Mouse (Mus musculus): Measurements from ENCODE around the gene Kmt5a.
"Not testable (repeated sequence)": the region's sequence is repeated elsewhere in the genome, so short reads cannot be mapped to it uniquely, and the experiment has no call there.

Gene Kmt5a

DNA sequence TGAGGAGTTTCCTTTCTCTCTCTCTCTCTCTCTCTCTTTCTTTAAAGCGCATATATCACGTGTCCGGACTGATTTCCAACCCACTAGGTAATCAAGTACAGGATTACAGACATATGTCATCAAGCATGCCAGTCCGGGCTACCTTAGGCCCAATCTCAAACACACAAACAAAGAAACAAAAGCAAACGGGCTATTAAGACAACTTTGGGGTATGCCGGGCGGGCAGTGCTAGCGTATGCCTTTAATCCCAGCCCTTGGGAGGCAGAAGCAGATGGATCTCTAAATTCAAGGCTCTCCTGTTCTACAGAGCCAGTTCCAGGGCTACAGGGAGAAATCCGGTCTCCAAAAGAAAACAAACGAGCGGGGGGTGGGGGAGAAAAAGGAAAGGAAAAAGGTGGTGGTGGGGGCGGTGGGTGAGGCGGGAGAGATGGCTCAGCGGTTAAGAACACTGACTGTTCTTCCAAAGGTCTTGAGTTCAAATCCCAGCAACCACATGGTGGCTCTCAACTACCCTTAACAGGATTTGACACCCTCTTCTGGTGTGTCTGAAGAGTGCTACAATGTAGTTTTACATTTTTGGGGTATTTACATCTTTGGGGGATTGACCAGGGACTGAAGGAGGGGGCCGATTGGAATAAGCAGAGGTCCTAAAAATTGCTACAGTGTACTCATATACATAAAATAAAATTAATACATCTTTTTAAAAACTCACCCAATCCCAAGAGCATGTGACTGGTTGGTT lies 44.1 kb downstream of the Kmt5a start:
- no peak for DNase-seq

DNA sequence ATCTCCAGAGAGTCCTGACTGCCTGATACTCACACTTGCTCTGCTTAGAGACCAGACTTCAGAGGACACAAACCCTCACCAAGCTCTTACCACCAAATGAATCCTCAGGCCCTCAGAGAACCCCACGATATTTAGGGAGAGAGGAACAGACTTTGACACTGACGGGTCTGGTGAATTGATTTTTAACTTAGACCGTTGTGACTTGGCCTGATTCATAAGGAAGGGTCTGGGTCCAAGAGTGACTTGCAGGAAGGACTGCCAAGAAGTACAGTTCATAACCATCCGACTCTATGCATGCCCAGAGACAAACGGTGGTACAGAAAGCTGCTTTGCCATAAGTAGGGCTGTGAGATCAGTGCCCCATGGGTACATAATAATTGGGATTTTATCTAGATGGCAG lies 45.9 kb downstream of the Kmt5a start:
- DNase-seq: peak; percentile 64

DNA sequence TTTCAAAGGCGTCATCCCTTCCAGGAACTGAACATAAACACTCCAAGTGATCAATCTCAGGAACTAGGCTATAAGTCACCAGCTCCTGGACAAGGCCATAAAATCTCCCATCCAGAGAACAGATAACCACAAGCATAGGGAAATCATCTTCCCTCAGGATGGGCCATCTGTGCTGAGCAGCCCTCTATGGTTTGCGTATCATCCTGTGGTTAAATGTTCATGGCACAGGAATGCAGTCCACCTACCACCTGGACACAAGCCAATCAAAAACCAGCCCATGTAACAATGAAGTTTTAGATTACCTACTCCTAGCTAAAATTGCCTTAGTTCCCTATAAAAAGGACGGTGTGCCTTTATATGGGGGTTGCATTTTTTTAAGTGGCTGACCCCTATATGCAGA lies 49.2 kb downstream of the Kmt5a start:
- no peak for DNase-seq

DNA sequence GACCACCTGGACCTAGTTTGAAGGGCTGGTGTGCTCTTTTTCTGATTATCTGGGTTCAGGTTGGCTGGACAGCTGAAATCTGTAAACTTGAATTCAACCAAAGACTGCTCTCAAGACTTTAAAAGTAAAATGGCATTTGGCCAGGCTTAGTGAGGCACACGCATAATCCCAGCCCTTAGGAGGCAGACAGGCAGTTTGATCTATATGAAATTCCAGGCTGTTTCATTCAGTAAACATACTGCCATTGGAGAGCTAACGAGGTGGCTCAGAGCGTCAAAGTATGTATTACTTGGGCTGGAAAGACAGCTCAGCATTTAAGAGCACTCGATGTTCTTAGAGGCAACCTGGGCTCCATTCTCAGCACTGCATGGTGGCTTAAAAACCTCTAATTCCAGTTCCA lies 52.0 kb downstream of the Kmt5a start:
- no peak for DNase-seq

DNA sequence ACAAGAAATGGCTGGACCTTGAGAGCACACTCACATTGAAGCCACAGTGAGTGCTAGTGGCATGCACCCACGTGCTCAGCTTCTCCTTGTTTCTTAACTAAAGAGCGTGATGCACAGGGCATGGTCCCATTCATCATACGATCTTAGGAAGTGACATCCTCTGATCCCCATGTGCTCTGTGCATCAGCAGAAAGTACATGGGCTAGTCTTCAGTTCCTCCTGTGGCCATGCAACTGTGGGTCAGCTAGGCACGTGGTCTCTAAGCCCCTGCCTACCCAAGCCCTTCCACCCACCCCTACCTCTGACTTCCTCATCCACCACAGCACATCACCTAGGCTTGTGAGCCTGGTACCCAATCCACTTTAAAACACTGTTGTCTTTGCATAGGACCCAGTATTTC lies 52.9 kb downstream of the Kmt5a start:
- no peak for DNase-seq

DNA sequence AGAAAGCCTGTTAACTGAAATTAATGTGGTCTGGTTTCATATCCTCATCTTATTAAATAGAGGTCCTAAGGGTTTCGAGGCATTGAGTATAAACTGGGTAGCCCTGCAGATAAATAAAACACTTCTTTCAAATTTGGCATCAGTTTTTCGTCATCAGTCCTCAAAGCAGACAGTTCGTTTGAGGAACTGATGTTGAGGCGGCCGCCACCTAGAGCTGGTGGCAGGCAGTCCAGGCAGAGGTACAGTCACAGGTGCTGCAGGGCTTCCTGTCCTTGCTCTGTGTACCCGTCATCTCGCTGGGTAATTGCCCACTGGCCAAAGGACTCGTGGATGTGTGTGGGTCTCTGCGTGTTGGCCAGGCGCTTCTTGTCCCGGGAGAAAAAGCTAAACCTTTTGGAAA lies 53.7 kb downstream of the Kmt5a start:
- no peak for DNase-seq

DNA sequence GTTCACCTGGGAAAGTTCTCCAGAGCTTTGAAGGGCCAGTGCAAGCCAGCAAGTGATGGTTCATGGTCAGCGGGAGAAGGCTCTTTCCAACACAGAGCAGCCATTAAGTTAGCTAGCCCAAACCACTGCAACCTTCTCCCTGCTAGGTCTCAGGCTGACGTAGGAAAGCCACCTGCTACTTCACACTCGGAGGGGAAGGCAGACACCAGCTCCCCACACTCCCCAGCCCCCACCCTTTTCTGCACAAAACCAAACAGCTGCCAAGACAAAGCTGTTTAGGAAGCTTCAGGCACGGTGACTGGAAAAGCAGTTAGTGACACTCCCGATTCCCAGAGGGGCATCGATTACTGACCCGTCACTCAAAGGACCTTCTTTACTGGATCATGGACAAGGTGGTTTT lies 55.8 kb downstream of the Kmt5a start:
- DNase-seq: no peak

DNA sequence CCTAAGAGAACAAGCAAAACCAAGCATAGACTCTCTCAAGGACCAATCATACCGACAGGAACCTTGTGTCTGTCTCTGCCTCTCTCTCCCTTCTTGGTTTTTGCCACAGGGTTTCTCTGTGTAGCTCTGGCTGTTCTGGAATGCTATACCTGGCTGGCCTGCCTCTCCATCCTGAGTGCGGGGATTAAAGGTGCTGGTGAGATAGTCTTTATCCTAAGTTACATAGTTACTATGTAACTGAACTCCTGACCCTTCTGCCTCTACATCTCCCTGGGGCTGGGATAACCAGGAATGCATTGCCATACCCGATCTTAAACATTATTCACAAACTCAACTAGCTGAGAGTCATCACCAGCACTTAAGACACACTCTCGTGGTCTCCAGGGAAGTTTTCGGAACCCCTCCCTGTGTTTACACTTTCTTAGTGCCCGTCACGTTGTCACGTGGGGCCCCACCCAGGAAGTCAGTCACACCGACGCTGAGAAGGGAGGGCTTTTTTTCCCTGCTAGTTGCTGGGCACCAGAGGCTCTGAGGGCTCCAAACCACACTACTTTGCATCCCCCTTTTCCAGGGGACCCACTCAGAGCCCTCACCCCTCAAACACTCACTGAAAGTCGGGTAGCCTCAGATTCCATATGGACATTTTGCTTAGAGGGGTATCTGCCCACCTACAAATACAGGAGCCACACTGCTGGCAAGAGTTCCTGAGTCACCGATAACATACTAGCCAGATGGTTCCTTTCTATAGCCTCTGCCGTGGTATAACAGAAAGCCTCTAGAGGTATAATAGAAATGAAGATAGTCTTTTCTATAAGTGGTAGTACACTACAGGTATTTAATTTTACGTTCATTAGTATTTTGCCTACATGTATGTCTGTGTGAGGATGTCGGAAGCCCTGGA lies 57.1 kb downstream of the Kmt5a start:
- no peak for DNase-seq

DNA sequence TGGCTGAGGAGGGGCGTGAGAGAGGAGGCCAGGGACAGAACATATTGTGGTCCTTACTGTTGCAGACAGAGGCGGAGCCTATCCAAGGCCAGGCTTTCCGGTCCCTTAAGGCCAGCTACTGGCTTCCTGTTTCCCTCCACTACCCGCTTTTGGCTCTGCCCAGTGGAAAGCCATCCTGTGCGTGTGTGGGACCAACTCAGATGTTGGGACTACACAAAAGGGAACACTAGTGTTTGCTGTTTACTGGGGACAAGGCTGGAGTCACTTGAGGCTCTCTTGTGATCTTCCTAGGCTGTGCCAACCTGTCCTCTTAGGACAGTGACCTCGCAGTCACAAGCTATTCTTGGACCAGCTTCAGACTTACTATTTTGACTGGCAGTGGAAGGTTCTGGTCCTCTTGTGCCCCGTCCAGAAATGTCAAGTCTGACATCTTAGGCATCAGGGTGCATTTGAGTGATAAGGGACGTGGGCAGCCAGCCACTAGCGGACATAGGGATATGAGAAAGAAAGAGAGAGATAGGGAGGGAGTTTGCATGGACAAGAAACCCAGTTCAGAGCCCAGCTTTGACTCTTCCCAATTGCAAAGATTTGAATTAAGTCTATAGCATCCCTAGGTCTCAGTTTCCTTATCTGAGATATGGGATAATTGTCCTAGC lies 58.6 kb downstream of the Kmt5a start:
- DNase-seq: peak; percentile 55

DNA sequence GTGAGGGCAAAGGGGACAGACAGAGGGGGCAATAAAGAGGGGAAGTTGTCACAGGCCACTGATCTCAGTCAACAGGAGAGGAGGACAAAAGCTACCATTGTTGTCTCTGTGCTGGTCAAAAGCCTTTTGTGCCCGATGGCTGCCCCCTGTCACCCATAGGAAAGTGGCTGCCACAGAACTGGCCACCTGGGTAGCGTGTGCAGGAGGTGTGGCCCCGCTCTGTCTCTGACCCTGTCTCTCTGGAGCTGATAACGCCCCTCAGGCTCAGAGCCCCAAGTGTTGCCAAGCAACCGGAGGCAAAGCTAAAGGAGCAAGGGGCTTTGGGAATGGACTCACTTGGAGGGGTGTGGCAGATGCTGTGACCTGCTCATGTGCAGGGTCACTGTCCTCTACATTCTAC lies 59.3 kb downstream of the Kmt5a start:
- DNase-seq: no peak

DNA sequence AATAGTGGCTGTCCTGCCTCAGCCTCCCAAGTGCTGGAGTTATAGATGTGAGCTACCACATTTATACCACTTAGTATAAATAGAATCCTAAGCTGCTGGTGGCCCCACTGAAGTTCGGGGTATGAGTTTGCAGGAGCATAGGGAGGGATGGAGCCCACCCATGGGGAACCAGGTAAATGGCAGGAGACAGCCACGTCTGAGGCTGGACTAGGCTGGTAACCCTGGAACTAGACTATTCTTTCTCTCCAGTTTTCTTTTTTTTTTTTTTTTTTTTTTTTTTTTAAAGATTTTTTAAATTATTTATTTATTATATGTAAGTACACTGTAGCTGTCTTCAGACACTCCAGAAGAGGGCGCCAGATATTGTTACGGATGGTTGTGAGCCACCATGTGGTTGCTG lies 60.3 kb downstream of the Kmt5a start:
- DNase-seq: not testable (repeated sequence)

DNA sequence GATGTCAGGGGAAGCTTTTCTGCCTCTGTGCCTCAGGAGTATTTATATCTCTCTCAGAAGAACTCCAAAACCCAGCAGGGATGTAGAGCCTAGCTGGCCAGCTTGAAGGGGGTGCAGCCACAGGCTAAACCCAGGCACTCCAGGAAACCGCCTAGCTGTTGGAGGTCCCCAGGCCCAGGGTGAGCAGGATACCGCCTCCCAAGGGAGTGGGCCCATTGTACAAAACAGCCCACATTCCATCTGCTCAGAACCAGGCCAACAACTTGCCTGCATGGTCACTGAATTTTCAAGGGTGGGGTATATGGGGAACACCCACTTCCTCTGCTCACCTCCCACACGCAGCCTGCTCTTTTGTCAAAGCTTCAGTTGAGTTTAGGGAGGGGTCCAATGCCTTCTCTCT lies 60.8 kb downstream of the Kmt5a start:
- DNase-seq: no peak

DNA sequence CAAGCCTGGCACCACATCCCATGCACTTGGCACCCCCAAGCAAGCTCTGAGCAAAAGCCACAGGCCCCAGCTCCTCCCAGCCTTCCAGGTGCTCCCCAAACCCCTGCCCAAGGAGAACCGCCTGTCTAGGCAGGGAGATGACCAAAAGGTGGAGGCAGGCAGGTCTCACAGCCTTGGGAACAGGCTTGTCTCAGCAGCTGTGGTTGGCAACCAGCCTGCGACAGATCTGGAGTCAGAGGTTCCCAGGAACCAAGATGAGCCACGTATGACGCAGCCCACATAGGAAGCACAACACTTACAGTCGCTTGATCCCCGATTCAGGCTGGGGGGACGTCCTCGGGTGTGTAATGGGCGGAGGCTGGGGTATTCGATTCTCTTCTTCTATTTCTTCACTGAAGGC lies 61.8 kb downstream of the Kmt5a start:
- DNase-seq: no peak

DNA sequence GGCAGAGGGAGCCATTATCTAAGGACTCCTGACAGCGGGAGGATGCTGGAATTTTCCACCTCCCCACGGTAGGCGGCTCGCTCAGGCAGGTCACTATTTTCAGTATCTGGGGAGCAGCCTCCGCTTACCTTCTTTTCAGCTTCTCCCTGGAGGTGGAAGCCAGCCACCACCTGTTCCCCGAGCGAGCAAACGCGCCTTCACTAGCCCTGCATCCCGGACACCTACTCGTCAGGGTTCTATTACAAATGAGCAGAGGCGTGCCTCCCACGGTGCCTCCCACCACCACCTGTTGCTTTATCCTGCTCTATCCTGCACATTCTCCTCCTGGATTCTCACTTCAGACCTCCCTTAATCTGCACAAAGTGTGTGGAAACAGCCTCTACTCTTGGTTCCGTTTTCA lies 64.0 kb downstream of the Kmt5a start:
- no peak for DNase-seq

DNA sequence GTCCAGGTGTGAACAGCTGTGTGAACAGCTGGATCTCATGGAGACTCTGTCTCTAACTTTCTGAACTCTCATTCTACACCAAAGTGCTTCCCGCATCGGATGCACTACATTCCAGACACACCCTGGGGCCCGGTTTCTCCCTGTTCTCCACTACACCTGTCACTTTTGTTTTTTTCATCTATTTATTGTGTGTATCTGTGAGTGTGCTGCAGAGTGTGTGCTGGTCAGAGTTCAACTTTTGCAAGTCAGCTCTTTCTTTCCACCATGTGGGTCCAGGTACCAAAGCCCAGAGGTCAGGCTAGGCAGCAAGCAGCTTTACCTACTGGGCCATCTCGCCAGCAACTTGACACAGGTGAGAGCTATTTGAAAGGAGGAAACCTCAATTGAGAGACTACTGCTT lies 65.5 kb downstream of the Kmt5a start:
- no peak for DNase-seq

DNA sequence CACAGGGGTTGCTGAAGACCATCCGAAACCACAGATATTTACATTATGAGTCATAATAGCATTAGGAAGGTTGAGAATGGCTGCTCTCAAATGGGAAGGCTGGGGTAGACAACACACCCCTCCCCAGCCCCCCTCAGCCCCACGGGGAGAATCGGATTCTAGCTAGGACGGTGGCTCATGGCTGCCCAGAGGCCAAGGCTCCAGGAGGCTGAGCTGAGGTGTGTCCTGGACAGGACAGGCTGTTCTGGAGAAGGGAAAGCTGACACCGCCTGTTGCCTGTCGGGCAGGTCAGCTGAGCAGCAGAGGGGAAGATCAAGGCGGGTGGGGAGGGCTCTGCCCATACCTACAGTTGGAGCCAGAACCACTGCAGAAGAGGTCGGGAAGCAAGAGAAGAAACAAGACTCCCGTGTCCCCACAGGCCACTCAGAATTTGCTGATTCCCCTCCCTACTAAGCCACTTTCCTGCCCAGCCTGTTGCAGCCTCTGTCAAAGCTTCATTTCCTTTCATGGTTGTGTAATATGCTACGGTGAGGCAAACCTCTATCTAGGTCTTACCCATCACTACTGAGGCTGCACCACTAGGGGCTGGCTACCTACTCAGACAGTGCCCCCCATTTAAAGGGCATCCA lies 67.1 kb downstream of the Kmt5a start:
- peak; percentile 25 for DNase-seq

DNA sequence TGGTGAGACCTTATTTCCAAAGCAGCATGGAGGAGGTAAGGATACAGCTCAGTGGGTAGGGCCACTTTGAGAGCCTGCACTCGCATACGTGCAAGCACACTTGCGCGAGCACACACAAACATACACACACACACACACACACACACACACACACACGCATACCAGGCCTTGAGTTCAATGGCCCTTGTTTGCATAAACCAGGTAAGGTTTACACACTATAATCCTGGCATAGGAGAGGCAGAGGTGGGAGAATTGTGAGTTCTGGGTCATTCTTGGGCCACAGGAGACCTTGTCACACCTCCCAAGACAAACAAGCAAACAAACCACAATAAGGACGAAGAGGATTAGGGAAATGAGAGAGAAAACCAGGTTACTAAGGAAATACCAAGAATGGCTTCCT lies 69.5 kb downstream of the Kmt5a start:
- peak; percentile 27 for DNase-seq

DNA sequence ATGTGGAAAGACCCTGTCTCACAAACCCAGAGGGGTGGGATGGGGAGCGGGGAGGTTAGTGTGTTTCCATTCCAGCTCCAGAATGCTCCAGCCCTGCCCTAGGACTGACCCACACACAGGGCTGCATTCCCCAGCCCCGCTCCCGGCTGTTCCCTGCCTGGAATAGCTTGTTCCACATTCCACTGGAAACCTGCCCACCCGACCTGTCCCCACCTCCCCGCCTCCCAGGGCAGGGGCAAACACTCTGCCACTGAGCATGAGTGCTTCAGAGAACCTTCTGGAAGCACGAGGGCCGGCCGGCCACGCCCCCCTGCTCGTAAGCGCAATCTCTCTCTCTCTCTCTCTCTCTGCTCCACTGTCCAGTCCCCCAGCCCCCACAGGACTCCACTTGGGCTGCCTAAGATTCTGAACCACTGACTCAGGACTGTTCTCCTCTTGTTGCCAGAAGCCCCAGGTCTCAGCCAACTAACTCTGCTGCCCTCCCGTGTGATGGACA lies 70.1 kb downstream of the Kmt5a start:
- peak; percentile 86 for DNase-seq

DNA sequence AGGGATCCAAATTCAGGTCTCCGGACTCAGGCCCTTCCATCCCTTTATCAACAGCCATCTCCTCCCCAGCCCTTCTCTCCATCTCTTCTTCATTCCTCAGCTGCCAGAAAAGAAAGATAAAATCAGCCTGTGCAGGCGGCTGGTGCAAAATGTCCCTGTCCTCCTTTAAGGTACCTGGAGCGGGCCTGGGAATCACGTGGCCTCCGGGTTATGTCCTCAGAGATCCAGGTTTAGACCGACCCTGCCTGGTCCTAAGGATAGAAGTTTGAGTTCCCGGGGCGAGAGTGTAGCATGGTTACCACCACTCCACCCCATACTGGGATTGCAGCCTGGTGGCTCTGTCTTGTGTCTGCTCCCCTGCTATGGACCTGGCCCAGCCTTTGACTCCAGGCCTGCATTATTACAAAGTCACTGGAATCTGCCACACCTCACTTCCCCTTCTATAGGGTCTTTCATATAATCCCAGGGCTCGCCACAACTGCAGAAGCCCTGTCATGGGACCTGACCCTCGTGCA lies 70.9 kb downstream of the Kmt5a start:
- DNase-seq: no peak
